In the genomic region with DNA sequence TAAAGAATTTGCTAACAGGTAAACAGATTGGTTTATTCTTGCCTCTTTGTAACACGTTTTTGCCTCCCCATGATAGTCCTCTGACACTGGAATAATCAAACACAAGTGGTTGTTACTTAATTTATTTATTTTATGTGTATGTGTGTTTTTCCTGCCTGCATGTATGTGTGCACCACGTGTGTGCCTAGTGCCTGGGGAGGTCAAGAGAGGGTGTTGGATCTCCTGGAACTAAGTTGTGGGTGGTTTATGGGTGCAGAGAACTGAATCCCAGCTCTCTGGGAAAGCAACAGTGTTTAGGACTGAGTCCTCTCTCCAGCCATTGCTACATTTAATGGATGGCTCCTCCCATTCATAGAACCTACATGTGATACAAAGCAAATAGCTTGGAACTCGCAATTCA, we compare ENCODE assay signal across 19 mouse cellular contexts.
"Had no signal": no experiment of that assay in that cellular context is flagged by ENCODE, and none has a peak within 500 bp of the region (broad histone marks: within the 10 kb centered on the region; RNA-seq: fewer than 3 reads in every experiment).

No protein-coding gene starts in this region.

- H3K9me3 ChIP-seq: embryonic facial prominence, embryonic 10.5 days; embryonic facial prominence, embryonic 12.5 days; embryonic facial prominence, embryonic 13.5 days; embryonic facial prominence, embryonic 15.5 days; forebrain, embryonic 10.5 days; forebrain, embryonic 12.5 days; forebrain, embryonic 13.5 days; forebrain, embryonic 15.5 days had no signal

- ATAC-seq: forebrain, embryonic 13.5 days; forebrain, embryonic 14.5 days; forebrain, embryonic 15.5 days; forebrain, embryonic 16.5 days; forebrain, postnatal 0 days had no signal

- H3K27me3 ChIP-seq: embryonic facial prominence, embryonic 12.5 days; embryonic facial prominence, embryonic 13.5 days; embryonic facial prominence, embryonic 15.5 days; forebrain, embryonic 12.5 days; forebrain, embryonic 13.5 days; forebrain, embryonic 15.5 days had no signal

- H3K4me1 ChIP-seq: embryonic facial prominence, embryonic 12.5 days; embryonic facial prominence, embryonic 15.5 days; forebrain, embryonic 12.5 days had no signal

- H3K4me2 ChIP-seq: embryonic facial prominence, embryonic 12.5 days; embryonic facial prominence, embryonic 13.5 days; embryonic facial prominence, embryonic 15.5 days; forebrain, embryonic 12.5 days; forebrain, embryonic 13.5 days; forebrain, embryonic 15.5 days had no signal

- H3K9ac ChIP-seq: embryonic facial prominence, embryonic 12.5 days; embryonic facial prominence, embryonic 13.5 days; embryonic facial prominence, embryonic 15.5 days; forebrain, embryonic 12.5 days; forebrain, embryonic 13.5 days; forebrain, embryonic 15.5 days; forebrain, postnatal 0 days had no signal

- DNase-seq: cerebellum, adult 9-10 months; embryo, embryonic 11 days; forebrain, postnatal 0 days; gastrocnemius, adult 2 months; gastrocnemius, postnatal 10 days; gastrocnemius, postnatal 14 days; gastrocnemius, postnatal 25 days; heart, adult 2 months had no signal

- H3K27ac ChIP-seq: embryonic facial prominence, embryonic 10.5 days; embryonic facial prominence, embryonic 12.5 days; embryonic facial prominence, embryonic 13.5 days; embryonic facial prominence, embryonic 15.5 days; forebrain, embryonic 10.5 days; forebrain, embryonic 12.5 days; forebrain, embryonic 13.5 days; forebrain, embryonic 15.5 days; heart, adult 2 months had no signal

- H3K36me3 ChIP-seq: embryonic facial prominence, embryonic 10.5 days; embryonic facial prominence, embryonic 12.5 days; embryonic facial prominence, embryonic 13.5 days; embryonic facial prominence, embryonic 15.5 days; forebrain, embryonic 10.5 days; forebrain, embryonic 12.5 days; forebrain, embryonic 15.5 days had no signal

- H3K4me3 ChIP-seq: embryonic facial prominence, embryonic 10.5 days; embryonic facial prominence, embryonic 12.5 days; embryonic facial prominence, embryonic 13.5 days; embryonic facial prominence, embryonic 15.5 days; erythroblast, embryonic 14.5 days; forebrain, embryonic 10.5 days; forebrain, embryonic 12.5 days; forebrain, embryonic 13.5 days; forebrain, embryonic 15.5 days; gastrocnemius, adult 2 months; heart, adult 2 months had no signal
